ENCODE assay signal across 8 mouse cellular contexts in genomic region chr4:46526798-46527557, GRCm38 (mm10). TPM values are rescaled to one million over a fixed set of nuclear protein-coding genes. Genes with fewer than 3 reads are reported as not detected.
DNase-seq lines count a peak whose midpoint lies in the region; ATAC-seq lines count a peak whose summit lies in the region.

No protein-coding gene starts in this region.

- no peak for DNase-seq in kidney, postnatal 10 days
- DNase-seq in midbrain, embryonic 11.5 days (ENCODE audit: low spot score, missing footprints) = no peak
- no peak for DNase-seq in frontal cortex, postnatal 10 days (ENCODE audit: low spot score in 2 of 2)
- no peak for DNase-seq in cerebellum, adult 8-10 months
- no peak for DNase-seq in frontal cortex, postnatal 14 days (ENCODE audit: low spot score in 2 of 2)

- peaks cover 5% of the 10 kb centered on the region for H3K4me1 ChIP-seq in kidney, embryonic 15.5 days
- H3K4me1 ChIP-seq in brown adipose tissue, adult 24 weeks (ENCODE audit: control insufficient read depth, insufficient read depth, insufficient read length, low read length) = peaks cover 5% of the 10 kb centered on the region; the same call in 1 of the 2 replicates
- peaks cover 3% of the 10 kb centered on the region; the same call in 1 of the 2 replicates for H3K4me1 ChIP-seq in hindbrain, embryonic 13.5 days (replicated peaks)
- H3K4me1 ChIP-seq in midbrain, embryonic 11.5 days (ENCODE audit: control insufficient read depth, insufficient read depth, low read length) = no peaks in the 10 kb centered on the region

- no peak overlapping the region for H3K27ac ChIP-seq in kidney, embryonic 15.5 days
- H3K27ac ChIP-seq in brown adipose tissue, adult 24 weeks (replicated peaks; ENCODE audit: low read depth, low read length) = no peak overlapping the region
- H3K27ac ChIP-seq in hindbrain, embryonic 13.5 days = no peak overlapping the region
- no peak overlapping the region for H3K27ac ChIP-seq in midbrain, embryonic 11.5 days (ENCODE audit: low read depth, low read length)

- peaks cover 6% of the 10 kb centered on the region; the same call in 1 of the 2 replicates for H3K27me3 ChIP-seq in kidney, embryonic 15.5 days
- peaks cover 7% of the 10 kb centered on the region; the same call in 1 of the 2 replicates for H3K27me3 ChIP-seq in hindbrain, embryonic 13.5 days
- no peaks in the 10 kb centered on the region for H3K27me3 ChIP-seq in midbrain, embryonic 11.5 days (ENCODE audit: control insufficient read depth, insufficient read depth, low read length)

- H3K4me2 ChIP-seq in kidney, embryonic 15.5 days = peak overlapping the region; percentile 67
- H3K4me2 ChIP-seq in hindbrain, embryonic 13.5 days = peak overlapping the region; percentile 46
- H3K4me2 ChIP-seq in midbrain, embryonic 11.5 days = peak overlapping the region; percentile 30

- H3K9ac ChIP-seq in kidney, embryonic 15.5 days = peak overlapping the region; percentile 19; the same call in 1 of the 2 replicates
- H3K9ac ChIP-seq in hindbrain, embryonic 13.5 days = 0 out of 2 replicates have a peak overlapping the region, but pooled peaks have one; percentile 5
- peak overlapping the region; percentile 0; the same call in 1 of the 2 replicates for H3K9ac ChIP-seq in midbrain, embryonic 11.5 days (ENCODE audit: low read length)

- H3K4me3 ChIP-seq in kidney, embryonic 15.5 days (replicated peaks) = peak overlapping the region; percentile 33
- H3K4me3 ChIP-seq in brown adipose tissue, adult 24 weeks (ENCODE audit: insufficient read depth, low read depth, low read length) = peak overlapping the region; percentile 71
- no peak overlapping the region for H3K4me3 ChIP-seq in hindbrain, embryonic 13.5 days
- no peak overlapping the region for H3K4me3 ChIP-seq in midbrain, embryonic 11.5 days (ENCODE audit: low read depth, low read length)

- peak; percentile 61 for ATAC-seq in kidney, embryonic 15.5 days (replicated peaks; ENCODE audit: low FRiP score)
- no peak for ATAC-seq in hindbrain, embryonic 13.5 days (ENCODE audit: low FRiP score)
- peak; percentile 38; the same call in 1 of the 2 replicates for ATAC-seq in midbrain, embryonic 11.5 days (ENCODE audit: low FRiP score)

- no peaks in the 10 kb centered on the region for H3K9me3 ChIP-seq in kidney, embryonic 15.5 days (replicated peaks)
- H3K9me3 ChIP-seq in hindbrain, embryonic 13.5 days = no peaks in the 10 kb centered on the region
- no peaks in the 10 kb centered on the region for H3K9me3 ChIP-seq in midbrain, embryonic 11.5 days (ENCODE audit: control insufficient read depth, low read length)

- no peaks in the 10 kb centered on the region for H3K36me3 ChIP-seq in kidney, embryonic 15.5 days
- no peaks in the 10 kb centered on the region for H3K36me3 ChIP-seq in hindbrain, embryonic 13.5 days
- no peaks in the 10 kb centered on the region for H3K36me3 ChIP-seq in midbrain, embryonic 11.5 days (ENCODE audit: control insufficient read depth, insufficient read depth, low read length)

- 38% methylated on average over 17 of the region's 17 CpGs for WGBS in kidney, embryonic 15.5 days
- 39% methylated on average over 17 of the region's 17 CpGs for WGBS in hindbrain, embryonic 13.5 days
- 31% methylated on average over 17 of the region's 17 CpGs for WGBS in midbrain, embryonic 11.5 days

RNA-seq across cellular contexts. Expression of gene Trim14, which starts 9.0 kb away (rescaled TPM):
- 1.8 and 2.7 TPM in 2 replicates for polyA plus RNA-seq in kidney, embryonic 15.5 days (2015; fragmentation: Nextera tagmentation; extraction: Ambion mirVana)
- 3.3 and 3.5 TPM in 2 replicates for polyA plus RNA-seq in brown adipose tissue, adult 24 weeks (2012; ENCODE audit: insufficient read depth, insufficient read length, missing spikeins)
- polyA plus RNA-seq in hindbrain, embryonic 13.5 days (2015; fragmentation: Nextera tagmentation; extraction: Ambion mirVana) = 0.93 and 0.96 TPM in 2 replicates
- 0.46 and 0.99 TPM in 2 replicates for polyA plus RNA-seq in midbrain, embryonic 11.5 days (2014; fragmentation: Nextera tagmentation; extraction: Ambion mirVana)

RNA-seq across cellular contexts. Expression of gene Nans, which starts 37.9 kb away (rescaled TPM):
- polyA plus RNA-seq in kidney, embryonic 15.5 days (2015; fragmentation: Nextera tagmentation; extraction: Ambion mirVana) = 73.0 and 82.4 TPM in 2 replicates
- 5.3 and 11.4 TPM in 2 replicates for polyA plus RNA-seq in brown adipose tissue, adult 24 weeks (2012; ENCODE audit: insufficient read depth, insufficient read length, missing spikeins)
- 64.7 and 67.5 TPM in 2 replicates for polyA plus RNA-seq in hindbrain, embryonic 13.5 days (2015; fragmentation: Nextera tagmentation; extraction: Ambion mirVana)
- polyA plus RNA-seq in midbrain, embryonic 11.5 days (2014; fragmentation: Nextera tagmentation; extraction: Ambion mirVana) = 76.0 and 76.5 TPM in 2 replicates

Comparison
In these comparisons a context has a peak if more than half of its experiments do, and no peak if none do; other contexts are left out.
1. H3K4me3 ChIP-seq: peak in kidney, embryonic 15.5 days (single experiment) and brown adipose tissue, adult 24 weeks (single experiment); none in hindbrain, embryonic 13.5 days (single experiment) and midbrain, embryonic 11.5 days (single experiment).
2. Peak in every context shown above with its lines, with median percentiles within 50 percentile points of each other: H3K4me2 ChIP-seq and H3K9ac ChIP-seq.